Mouse (Mus musculus) ES-E14 (cell line): ENCODE measurements at regions not wholly inside any gene's neighbourhood (a gene's known extent, or its start where the extent isn't known, plus 50 kb on each side); places are given as distances from the start of the nearest gene placed in this dataset.

Source experiments
- DNase-seq: peaks from one replicate; pipeline ENCODE4 v3.0.0-alpha.2; 2013; ENCODE audit warnings: low read depth, low spot score
- H3K27ac ChIP-seq: 2 replicates; pipeline ENCODE4 v1.5.1; 2012; ENCODE audit warnings: low read depth, mild to moderate bottlenecking, low read length, moderate library complexity, mixed read lengths; ENCODE audit not compliant: poor library complexity, insufficient read depth, severe bottlenecking
- H3K36me3 ChIP-seq: 2 replicates; pipeline ENCODE4 v1.6.1; 2012; ENCODE audit warnings: mild to moderate bottlenecking, low read length, moderate library complexity, mixed read lengths; ENCODE audit not compliant: control insufficient read depth, poor library complexity, insufficient read depth, severe bottlenecking
- H3K4me1 ChIP-seq, 2 experiments: fragments of 150-350 bp in 1 of 2; sonication (generic) in 1 of 2; 2 replicates each; pipeline ENCODE4 v1.6.1; 2012; ENCODE audit warnings: low read length in 2 of 2, mild to moderate bottlenecking in 1 of 2, mixed read lengths in 1 of 2; ENCODE audit not compliant: control insufficient read depth in 2 of 2, insufficient read depth in 2 of 2, poor library complexity in 1 of 2
- H3K4me3 ChIP-seq, 2 experiments: fragments of 150-350 bp in 1 of 2; sonication (generic) in 1 of 2; 2 replicates each; pipeline ENCODE4 v1.5.1; 2012; ENCODE audit warnings: low read length in 2 of 2, low read depth in 1 of 2, mild to moderate bottlenecking in 1 of 2, mixed read lengths in 1 of 2; ENCODE audit not compliant: insufficient read depth in 1 of 2, poor library complexity in 1 of 2, severe bottlenecking in 1 of 2
- H3K9ac ChIP-seq: 2 replicates; pipeline ENCODE4 v1.6.1; 2012; ENCODE audit warnings: low read depth, mild to moderate bottlenecking, low read length, mixed read lengths; ENCODE audit not compliant: poor library complexity, insufficient read depth, severe bottlenecking
- H3K9me3 ChIP-seq: fragments of 150-350 bp; sonication (generic); 2 replicates; pipeline ENCODE4 v1.6.1; 2012; ENCODE audit warnings: low read depth, mild to moderate bottlenecking, low read length; ENCODE audit not compliant: control insufficient read depth, insufficient read depth
- CHD2 ChIP-seq: IDR thresholded peaks from 2 replicates; pipeline ENCODE4 v1.6.1; 2014; ENCODE audit warnings: mild to moderate bottlenecking, low read depth, low read length, inconsistent platforms
- HCFC1 ChIP-seq: IDR thresholded peaks from 2 replicates; pipeline ENCODE4 v1.6.1; 2012; ENCODE audit warnings: low read length, inconsistent platforms, borderline replicate concordance; ENCODE audit not compliant: insufficient read depth
- MAFK ChIP-seq: IDR thresholded peaks from 2 replicates; pipeline ENCODE4 v1.6.1; 2014; ENCODE audit warnings: mild to moderate bottlenecking, low read depth, low read length, inconsistent platforms; ENCODE audit not compliant: insufficient read depth
- ZC3H11A ChIP-seq: IDR thresholded peaks from 2 replicates; pipeline ENCODE4 v1.6.1; 2012; ENCODE audit warnings: low read depth, mild to moderate bottlenecking, inconsistent platforms, low read length, borderline replicate concordance
- ZNF384 ChIP-seq: IDR thresholded peaks from 2 replicates; pipeline ENCODE4 v1.6.1; 2012; ENCODE audit warnings: low read depth, low read length, inconsistent platforms
- in situ Hi-C, 2 experiments: fragments of 600-800 bp; cut with MboI; formaldehyde crosslinking; loops; one replicate each; pipeline ENCODE4 v1.15.1; 2025; ENCODE audit warnings: low sequenced_read_pairs in 2 of 2, inconsistent platforms in 1 of 2; ENCODE audit not compliant: unreplicated experiment in 2 of 2

GRCm38 (mm10) chr8:64515923-64516322, 176.9 kb downstream of the Cpe start:
- Histone ChIP-seq H3K4me1 (no peaks in the 10 kb centered on the region), H3K9me3 (no peaks in the 10 kb centered on the region), H3K9ac (no peak overlapping the region), H3K36me3 (no peaks in the 10 kb centered on the region), H3K27ac (no peak overlapping the region), H3K4me3 (no peak overlapping the region)
- DNase-seq: no peak
- in situ Hi-C loops: no loop called here
- TF ChIP-seq ZC3H11A (no peak), MAFK (no peak), ZNF384 (no peak), HCFC1 (no peak), CHD2 (no peak)

GRCm38 (mm10) chr8:64497281-64498060, 195.4 kb downstream of the Cpe start:
- no peaks in the 10 kb centered on the region for H3K36me3 ChIP-seq
- TF ChIP-seq HCFC1 (no peak), ZC3H11A (no peak), ZNF384 (no peak), MAFK (no peak), CHD2 (no peak)
- no peak for DNase-seq
- in situ Hi-C loops: no loop called here
- no peaks in the 10 kb centered on the region for H3K9me3 ChIP-seq
- no peaks in the 10 kb centered on the region for H3K4me1 ChIP-seq
- H3K9ac ChIP-seq: no peak overlapping the region
- H3K27ac ChIP-seq: no peak overlapping the region
- H3K4me3 ChIP-seq: no peak overlapping the region

- H3K36me3 ChIP-seq: no peaks in the 10 kb centered on the region
- no peak for DNase-seq
Measured at GRCm38 (mm10) chr8:64496333-64497213, 196.3 kb downstream of the Cpe start.

GRCm38 (mm10) chr8:64491561-64491960, 201.3 kb downstream of the Cpe start:
- Histone ChIP-seq H3K4me3 (no peak overlapping the region), H3K27ac (no peak overlapping the region), H3K9me3 (no peaks in the 10 kb centered on the region), H3K9ac (no peak overlapping the region), H3K36me3 (no peaks in the 10 kb centered on the region), H3K4me1 (no peaks in the 10 kb centered on the region)
- no peak for DNase-seq
- in situ Hi-C loops: no loop called here
- TF ChIP-seq MAFK (no peak), CHD2 (no peak), HCFC1 (no peak), ZC3H11A (no peak)

More at GRCm38 (mm10) chr8:64496333-64497213, 196.3 kb downstream of the Cpe start:
- no peaks in the 10 kb centered on the region for H3K4me1 ChIP-seq
- no peaks in the 10 kb centered on the region for H3K9me3 ChIP-seq
- H3K9ac ChIP-seq: no peak overlapping the region
- H3K4me3 ChIP-seq: no peak overlapping the region
- TF ChIP-seq ZC3H11A (no peak), CHD2 (no peak), HCFC1 (no peak), MAFK (no peak), ZNF384 (no peak)
- in situ Hi-C loops: no loop called here
- no peak overlapping the region for H3K27ac ChIP-seq
